Mouse (Mus musculus) intestine, embryonic 16.5 days (tissue): Measurements from ENCODE around the gene Fzd2. TPM values are rescaled to one million over a fixed set of nuclear protein-coding genes. Genes with fewer than 3 reads are reported as not detected.

Experiments used
- ATAC-seq: fragments of 200-750 bp; cut with Nextera tagmentation; 2 replicates; pipeline ENCODE4 v1.8.0; 2017; ENCODE audit warnings: moderate TSS enrichment, moderate library complexity
- H3K27ac ChIP-seq: fragments of 300-500 bp; sonication (generic); 2 replicates; pipeline ENCODE4 v1.5.1; 2014; ENCODE audit warnings: mild to moderate bottlenecking, low read length
- H3K27me3 ChIP-seq: fragments of 300-500 bp; sonication (generic); replicated peaks from 2 replicates; pipeline ENCODE4 v1.6.1; 2014; ENCODE audit warnings: low read length, control low read depth, mixed read lengths; ENCODE audit not compliant: control insufficient read depth, insufficient read depth
- H3K36me3 ChIP-seq: fragments of 300-500 bp; sonication (generic); 2 replicates; pipeline ENCODE4 v1.6.1; 2014; ENCODE audit warnings: low read length, control low read depth; ENCODE audit not compliant: control insufficient read depth, insufficient read depth
- H3K4me1 ChIP-seq: fragments of 300-500 bp; sonication (generic); 2 replicates; pipeline ENCODE4 v1.6.1; 2014; ENCODE audit warnings: low read length, control low read depth, mixed read lengths; ENCODE audit not compliant: control insufficient read depth, insufficient read depth
- H3K4me2 ChIP-seq: fragments of 300-500 bp; sonication (generic); 2 replicates; pipeline ENCODE4 v1.6.1; 2014; ENCODE audit warnings: low read depth, low read length, control low read depth
- H3K4me3 ChIP-seq: fragments of 300-500 bp; sonication (generic); 2 replicates; pipeline ENCODE4 v1.5.1; 2014; ENCODE audit warnings: mild to moderate bottlenecking, low read length
- H3K9ac ChIP-seq: fragments of 300-500 bp; sonication (generic); 2 replicates; pipeline ENCODE4 v1.6.1; 2014; ENCODE audit warnings: low read depth, low read length
- H3K9me3 ChIP-seq: fragments of 300-500 bp; sonication (generic); 2 replicates; pipeline ENCODE4 v1.6.1; 2016; ENCODE audit warnings: low read length, control low read depth; ENCODE audit not compliant: control insufficient read depth
- WGBS: fragments of 180-500 bp; shearing (Covaris S2); extraction: QIAGEN DNeasy Blood & Tissue Kit; methylation state at CpG from one replicate; pipeline ENCODE4 v1.1.7; 2014; 5-methylcytosine and 5-hydroxymethylcytosine counted together
- polyA plus RNA-seq: library from polyadenylated mRNA; unstranded; fragments of >200 nt; fragmentation: Nextera tagmentation; extraction: Ambion mirVana; gene quantifications from 2 replicates; pipeline ENCODE4 v1.2.1, GENCODE M21; 2015

The Fzd2 gene
- polyA plus RNA-seq, 1 experiment from 2014 or later = 9.4 TPM

DNA sequence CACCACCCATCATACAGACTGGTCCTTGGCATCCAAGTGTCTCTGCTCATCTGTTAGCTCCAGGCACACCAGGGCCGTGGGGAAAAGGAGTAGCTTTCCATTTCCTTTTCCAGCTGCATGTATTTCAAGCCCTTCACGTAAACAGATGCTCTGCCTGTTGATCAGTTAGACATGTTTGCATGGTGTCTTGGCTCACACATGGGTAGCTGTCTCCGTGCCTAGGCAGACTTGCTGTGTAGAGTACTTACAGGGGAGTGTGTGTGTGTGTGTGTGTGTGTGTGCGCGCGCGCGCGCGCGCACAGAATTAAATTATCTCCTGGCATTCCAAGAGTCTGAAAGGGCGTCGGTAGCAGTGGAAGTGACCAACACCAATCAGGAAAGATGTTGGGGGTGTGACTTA lies 42.0 kb downstream of the Fzd2 start:
- H3K36me3 ChIP-seq = no peaks in the 10 kb centered on the region
- H3K27me3 ChIP-seq = no peaks in the 10 kb centered on the region
- no peaks in the 10 kb centered on the region for H3K9me3 ChIP-seq
- H3K27ac ChIP-seq = no peak overlapping the region
- no peak overlapping the region for H3K4me3 ChIP-seq
- ATAC-seq = no peak
- 74% methylated on average over 13 of the region's 13 CpGs for WGBS
- no peak overlapping the region for H3K9ac ChIP-seq
- H3K4me2 ChIP-seq = no peak overlapping the region
- H3K4me1 ChIP-seq = peaks cover 5% of the 10 kb centered on the region; the same call in 1 of the 2 replicates

DNA sequence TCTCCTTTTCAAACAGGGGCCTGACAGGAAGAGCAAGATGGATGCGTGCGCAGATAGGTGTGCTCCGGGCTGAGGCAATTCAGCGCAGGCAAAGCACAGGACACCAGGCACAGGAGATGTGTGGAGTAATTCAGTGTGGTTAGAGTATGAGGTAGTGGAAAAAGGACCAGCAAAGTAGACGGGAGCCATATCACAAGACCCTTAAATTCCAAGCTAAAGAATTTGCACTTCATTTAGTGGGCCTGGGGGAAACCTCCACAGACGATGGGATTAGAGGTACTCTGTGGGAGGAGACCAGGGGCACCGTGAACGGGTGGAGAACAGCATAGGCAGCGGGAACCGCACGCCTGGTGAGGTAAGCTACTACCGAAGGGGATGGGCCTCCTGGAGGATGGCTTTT lies 43.7 kb downstream of the Fzd2 start:
- no peak overlapping the region for H3K27ac ChIP-seq
- no peaks in the 10 kb centered on the region for H3K36me3 ChIP-seq
- H3K4me2 ChIP-seq = no peak overlapping the region
- H3K4me3 ChIP-seq = no peak overlapping the region
- H3K27me3 ChIP-seq = no peaks in the 10 kb centered on the region
- H3K4me1 ChIP-seq = peaks cover 5% of the 10 kb centered on the region; the same call in 1 of the 2 replicates
- no peak for ATAC-seq
- H3K9me3 ChIP-seq = no peaks in the 10 kb centered on the region
- H3K9ac ChIP-seq = no peak overlapping the region
- 75% methylated on average over 12 of the region's 12 CpGs for WGBS

- H3K4me3 ChIP-seq = no peak overlapping the region
- H3K9me3 ChIP-seq = no peaks in the 10 kb centered on the region
- ATAC-seq = no peak
- no peak overlapping the region for H3K9ac ChIP-seq
- H3K4me2 ChIP-seq = no peak overlapping the region
- H3K36me3 ChIP-seq = no peaks in the 10 kb centered on the region
- 3% methylated on average over 9 of the region's 9 CpGs for WGBS
- H3K27me3 ChIP-seq = no peaks in the 10 kb centered on the region
- no peak overlapping the region for H3K27ac ChIP-seq
- peaks cover 2% of the 10 kb centered on the region; the same call in 1 of the 2 replicates for H3K4me1 ChIP-seq
Observed at GRCm38 (mm10) chr11:102651381-102651780, 47.2 kb downstream of the Fzd2 start.

DNA sequence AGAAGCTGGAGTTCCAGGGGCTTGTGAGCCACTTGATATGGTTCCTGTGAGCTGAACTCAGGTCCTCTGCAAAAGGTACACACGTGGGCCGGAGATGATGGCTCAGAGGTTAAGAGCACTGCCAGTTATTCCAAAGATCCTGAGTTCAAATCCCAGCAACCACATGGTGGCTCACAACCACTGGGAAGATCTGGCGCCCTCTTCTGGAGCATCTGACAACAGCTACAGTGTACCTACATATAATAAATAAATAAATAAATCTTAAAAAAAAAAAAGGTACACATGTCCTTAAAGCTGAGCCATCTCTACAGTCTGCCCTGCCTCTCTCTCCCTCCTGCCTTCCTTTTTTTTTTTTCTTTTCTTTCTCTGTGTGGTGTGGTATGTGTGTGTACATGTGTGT lies 48.6 kb downstream of the Fzd2 start:
- Histone ChIP-seq H3K27ac (no peak overlapping the region), H3K4me2 (no peak overlapping the region), H3K4me3 (no peak overlapping the region), H3K27me3 (no peaks in the 10 kb centered on the region), H3K4me1 (peaks cover 3% of the 10 kb centered on the region; the same call in 1 of the 2 replicates), H3K36me3 (no peaks in the 10 kb centered on the region), H3K9ac (no peak overlapping the region), H3K9me3 (no peaks in the 10 kb centered on the region)
- ATAC-seq = no peak
- 67% methylated on average over 3 of the region's 3 CpGs for WGBS

- WGBS = 43% methylated on average over 8 of the region's 8 CpGs
- Histone ChIP-seq H3K4me1 (peaks cover 3% of the 10 kb centered on the region; the same call in 1 of the 2 replicates), H3K27ac (no peak overlapping the region), H3K36me3 (no peaks in the 10 kb centered on the region), H3K9me3 (no peaks in the 10 kb centered on the region), H3K27me3 (no peaks in the 10 kb centered on the region), H3K9ac (no peak overlapping the region), H3K4me2 (no peak overlapping the region), H3K4me3 (no peak overlapping the region)
- ATAC-seq = 0 out of 2 replicates have a peak, but pooled peaks have one; percentile 33
Observed at GRCm38 (mm10) chr11:102655888-102656287, 51.7 kb downstream of the Fzd2 start.

DNA sequence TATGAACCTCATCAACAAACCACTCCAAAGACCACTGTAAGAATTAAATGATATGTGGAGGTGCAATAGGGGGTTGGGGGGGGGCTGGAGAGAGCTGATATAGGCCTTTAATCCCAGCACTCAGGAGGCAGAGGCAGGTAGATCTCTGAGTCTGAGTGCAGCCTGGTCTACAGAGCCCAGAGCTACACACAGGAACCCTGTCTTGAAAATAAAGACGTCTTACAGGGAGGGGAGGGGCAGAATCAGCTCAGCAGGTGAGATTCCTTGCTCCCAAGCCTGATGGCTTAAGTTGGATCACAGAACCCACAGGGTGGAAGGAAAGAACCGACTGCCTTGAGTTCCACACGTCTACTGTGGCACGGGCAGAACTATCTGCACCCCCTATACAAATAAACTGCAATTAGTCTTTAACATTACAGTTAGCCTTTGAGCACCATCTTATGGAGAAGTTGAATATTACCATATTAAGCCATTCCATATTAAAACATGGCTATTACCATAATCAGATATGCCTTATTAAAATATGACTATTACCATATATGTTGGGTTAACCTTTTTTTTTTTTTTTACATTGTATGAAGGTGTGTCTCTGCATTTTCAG lies 52.2 kb downstream of the Fzd2 start:
- ATAC-seq = no peak; the same call in 1 of the 2 replicates
- H3K27me3 ChIP-seq = no peaks in the 10 kb centered on the region
- H3K4me1 ChIP-seq = peaks cover 3% of the 10 kb centered on the region; the same call in 1 of the 2 replicates
- H3K9ac ChIP-seq = 0 out of 2 replicates have a peak overlapping the region, but pooled peaks have one; percentile 24
- no peaks in the 10 kb centered on the region for H3K36me3 ChIP-seq
- WGBS = 10% methylated on average over 4 of the region's 4 CpGs
- H3K4me3 ChIP-seq = no peak overlapping the region
- H3K9me3 ChIP-seq = no peaks in the 10 kb centered on the region
- 0 out of 2 replicates have a peak overlapping the region, but pooled peaks have one; percentile 19 for H3K4me2 ChIP-seq
- no peak overlapping the region for H3K27ac ChIP-seq

GRCm38 (mm10) chr11:102656931-102657330 lies 52.7 kb downstream of the Fzd2 start:
- Histone ChIP-seq H3K36me3 (no peaks in the 10 kb centered on the region), H3K27ac (no peak overlapping the region), H3K4me2 (no peak overlapping the region), H3K9me3 (no peaks in the 10 kb centered on the region), H3K4me3 (no peak overlapping the region), H3K9ac (no peak overlapping the region), H3K4me1 (peaks cover 3% of the 10 kb centered on the region; the same call in 1 of the 2 replicates), H3K27me3 (no peaks in the 10 kb centered on the region)
- 55% methylated on average over 6 of the region's 6 CpGs for WGBS
- ATAC-seq = no peak

Other genes with a start within 250 kb of the Fzd2 start
- gene Slc4a1, start 238.2 kb upstream of the Fzd2 start, polyA plus RNA-seq = 11.2 and 19.3 TPM in 2 replicates
- gene Rundc3a, start 211.0 kb upstream of the Fzd2 start, polyA plus RNA-seq = 6.0 and 6.8 TPM in 2 replicates
- gene Slc25a39, start 196.4 kb upstream of the Fzd2 start, polyA plus RNA-seq = 366 and 376 TPM in 2 replicates
- 221 and 245 TPM in 2 replicates for gene Grn, start 174.1 kb upstream of the Fzd2 start, polyA plus RNA-seq
- 0.86 and 1.8 TPM in 2 replicates for gene Fam171a2, start 156.7 kb upstream of the Fzd2 start, polyA plus RNA-seq
- 3.1 and 3.7 TPM in 2 replicates for gene Itga2b, start 134.3 kb upstream of the Fzd2 start, polyA plus RNA-seq
- 31.7 and 34.5 TPM in 2 replicates for gene Gpatch8, start 48.0 kb upstream of the Fzd2 start, polyA plus RNA-seq
- gene Gm11627, start 24.9 kb upstream of the Fzd2 start, polyA plus RNA-seq = 14.9 and 15.8 TPM in 2 replicates
- 0.24 and 0.65 TPM in 2 replicates for gene Meioc, start 59.3 kb downstream of the Fzd2 start, polyA plus RNA-seq
- 36.7 and 39.9 TPM in 2 replicates for gene Ccdc43, start 93.4 kb downstream of the Fzd2 start, polyA plus RNA-seq
- gene Adam11, start 157.0 kb downstream of the Fzd2 start, polyA plus RNA-seq = 2.4 and 3.1 TPM in 2 replicates
- gene Gjc1, start 215.3 kb downstream of the Fzd2 start, polyA plus RNA-seq = 24.9 and 26.2 TPM in 2 replicates
- gene Higd1b, start 231.5 kb downstream of the Fzd2 start, polyA plus RNA-seq = 0.55 and 0.62 TPM in 2 replicates